Mouse (Mus musculus) limb, embryonic 15.5 days (tissue): Measurements from ENCODE around the gene Jmjd4. TPM values are rescaled to one million over a fixed set of nuclear protein-coding genes. Genes with fewer than 3 reads are reported as not detected.
A peak's percentile ranks its signal among the peaks of the same experiment; 100 is the strongest.

ENCODE experiments used
- ATAC-seq: fragments of 200-750 bp; cut with Nextera tagmentation; 2 replicates; pipeline ENCODE4 v1.8.0; 2017; ENCODE audit warnings: low read depth, moderate TSS enrichment; ENCODE audit not compliant: insufficient number of reproducible peaks, low FRiP score, low TSS enrichment
- H3K27ac ChIP-seq: fragments of 300-500 bp; sonication (generic); 2 replicates; pipeline ENCODE4 v1.5.1; 2015; ENCODE audit warnings: moderate library complexity, mild to moderate bottlenecking, inconsistent platforms
- H3K27me3 ChIP-seq: fragments of 300-500 bp; sonication (generic); 2 replicates; pipeline ENCODE4 v1.6.1; 2015; ENCODE audit warnings: inconsistent platforms
- H3K36me3 ChIP-seq: fragments of 300-500 bp; sonication (generic); 2 replicates; pipeline ENCODE4 v1.6.1; 2015; ENCODE audit warnings: inconsistent platforms
- H3K4me1 ChIP-seq: fragments of 300-500 bp; sonication (generic); 2 replicates; pipeline ENCODE4 v1.6.1; 2015; ENCODE audit warnings: inconsistent platforms
- H3K4me2 ChIP-seq: fragments of 300-500 bp; sonication (generic); 2 replicates; pipeline ENCODE4 v1.6.1; 2015; ENCODE audit warnings: mild to moderate bottlenecking, inconsistent platforms
- H3K4me3 ChIP-seq: fragments of 300-500 bp; sonication (generic); 2 replicates; pipeline ENCODE4 v1.5.1; 2015; ENCODE audit warnings: mild to moderate bottlenecking, inconsistent platforms
- H3K9ac ChIP-seq: fragments of 300-500 bp; sonication (generic); 2 replicates; pipeline ENCODE4 v1.6.1; 2015; ENCODE audit warnings: inconsistent platforms
- H3K9me3 ChIP-seq: fragments of 300-500 bp; sonication (generic); 2 replicates; pipeline ENCODE4 v1.6.1; 2016; ENCODE audit warnings: inconsistent platforms
- whole genome bisulfite sequencing: fragments of 180-500 bp; shearing (Covaris S2); methylation state at CpG from one replicate; pipeline ENCODE4 v1.1.7; 2015; 5-methylcytosine and 5-hydroxymethylcytosine counted together
- polyA plus RNA-seq: library from polyadenylated mRNA; unstranded; fragments of >200 nt; fragmentation: Nextera tagmentation; extraction: Ambion mirVana; gene quantifications from 2 replicates; pipeline ENCODE4 v1.2.1, GENCODE M21; 2015

Jmjd4 gene
- polyA plus RNA-seq, 1 experiment from 2014 or later = 11.2 TPM

DNA sequence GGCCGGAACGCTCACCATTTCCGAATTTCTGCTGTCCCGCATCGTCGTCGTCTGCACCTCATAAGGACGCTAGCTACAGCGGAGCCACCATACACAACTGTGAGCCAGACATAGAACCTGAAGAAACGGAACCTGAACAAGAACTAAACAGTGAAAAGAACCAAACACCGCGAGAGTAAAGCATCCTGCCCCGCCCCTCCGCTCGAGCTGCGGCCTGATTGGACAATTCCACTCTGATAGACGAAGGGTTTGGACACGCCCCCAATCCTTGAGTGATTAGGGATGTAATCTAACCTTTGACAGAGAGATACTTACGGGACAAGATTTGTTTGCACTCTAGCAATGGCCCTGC, 22.5 kb downstream of the Jmjd4 start, which contains the start of gene Zfp867:
Zfp867 (minus strand) TSS at position 149 of the 352 bp plus-strand sequence.
- H3K4me1 ChIP-seq = peaks cover 4% of the 10 kb centered on the region
- no peaks in the 10 kb centered on the region for H3K9me3 ChIP-seq
- ATAC-seq = peak; percentile 83
- no peaks in the 10 kb centered on the region for H3K36me3 ChIP-seq
- under 1% methylated on average over 19 of the region's 19 CpGs for WGBS
- H3K4me2 ChIP-seq = peak within 1 kb of the TSS; percentile 69
- H3K27ac ChIP-seq = peak within 1 kb of the TSS; percentile 84
- H3K9ac ChIP-seq = peak within 1 kb of the TSS; percentile 59
- H3K27me3 ChIP-seq = no peaks in the 10 kb centered on the region
- H3K4me3 ChIP-seq = peak within 1 kb of the TSS; percentile 59

DNA sequence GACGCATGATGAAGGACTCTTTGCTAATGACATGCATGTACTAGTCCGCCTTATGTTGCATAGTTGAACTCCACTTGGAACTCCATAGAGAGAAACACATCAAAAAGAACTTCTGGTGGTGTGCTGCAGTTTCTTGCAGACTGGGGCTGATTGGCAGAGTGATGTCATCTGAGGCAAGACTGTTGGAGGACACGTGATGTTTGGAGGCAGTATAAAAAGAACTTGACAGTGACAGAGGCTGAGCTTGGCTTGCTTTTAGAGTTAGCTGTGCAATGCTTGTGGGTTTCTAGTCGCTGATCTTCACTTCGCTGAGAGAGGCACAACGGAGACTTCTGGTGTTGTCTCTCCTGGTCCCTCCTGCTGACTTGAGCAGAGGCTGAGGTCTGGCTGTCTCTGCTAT, 27.4 kb downstream of the Jmjd4 start:
- 52% methylated on average over 6 of the region's 6 CpGs for WGBS
- H3K4me1 ChIP-seq = no peaks in the 10 kb centered on the region
- no peak overlapping the region for H3K4me2 ChIP-seq
- no peaks in the 10 kb centered on the region for H3K9me3 ChIP-seq
- H3K27ac ChIP-seq = no peak overlapping the region
- H3K9ac ChIP-seq = no peak overlapping the region
- ATAC-seq = no peak
- H3K4me3 ChIP-seq = no peak overlapping the region
- no peaks in the 10 kb centered on the region for H3K27me3 ChIP-seq
- no peaks in the 10 kb centered on the region for H3K36me3 ChIP-seq

DNA sequence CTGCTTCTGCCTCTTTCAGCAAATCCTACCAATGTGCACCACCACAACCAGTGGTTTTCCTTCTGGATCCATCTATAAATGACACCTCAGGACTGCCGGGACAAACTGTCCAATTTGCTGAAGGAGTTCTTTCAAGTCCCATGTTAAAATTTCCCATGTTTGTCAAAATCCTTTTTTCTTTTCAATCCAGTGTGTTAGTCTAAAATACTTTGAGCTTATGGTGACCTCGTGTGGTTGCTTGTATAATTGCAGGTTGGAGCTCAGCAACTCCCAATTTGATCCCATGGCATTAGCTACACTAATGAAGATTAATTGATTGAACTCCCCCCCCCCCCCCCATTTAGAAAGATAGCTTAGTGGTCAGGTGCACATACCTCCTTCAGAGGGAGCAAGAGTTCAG, 33.4 kb downstream of the Jmjd4 start:
- 1% methylated on average over 2 of the region's 2 CpGs for WGBS
- no peak for ATAC-seq

DNA sequence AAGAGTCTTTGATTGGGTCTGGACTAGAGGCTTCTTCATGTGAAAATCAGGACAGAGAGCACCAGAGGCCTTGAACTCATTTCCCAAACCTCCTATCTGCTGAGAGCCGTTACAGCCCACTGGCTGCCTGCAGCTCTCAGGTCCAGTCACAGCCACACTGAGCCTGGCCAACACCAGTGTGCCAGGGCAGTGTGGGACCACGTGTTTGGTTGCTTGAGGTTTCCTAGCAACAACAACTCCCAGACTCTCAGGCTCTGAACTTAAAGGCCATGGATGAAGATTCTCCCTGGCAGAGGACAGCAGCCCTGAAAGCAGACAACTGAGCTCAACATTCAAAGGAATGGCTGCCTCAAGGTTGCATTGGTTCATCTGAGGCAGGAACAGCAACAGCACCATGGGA, 35.8 kb downstream of the Jmjd4 start:
- Histone ChIP-seq H3K9me3 (no peaks in the 10 kb centered on the region), H3K9ac (no peak overlapping the region), H3K36me3 (peaks cover 61% of the 10 kb centered on the region), H3K4me2 (no peak overlapping the region), H3K4me3 (no peak overlapping the region), H3K4me1 (no peaks in the 10 kb centered on the region), H3K27me3 (no peaks in the 10 kb centered on the region), H3K27ac (no peak overlapping the region)
- no peak for ATAC-seq
- 61% methylated on average over 2 of the region's 2 CpGs for WGBS

More for the DNA sequence above, 33.4 kb downstream of the Jmjd4 start:
- Histone ChIP-seq H3K27me3 (no peaks in the 10 kb centered on the region), H3K4me3 (no peak overlapping the region), H3K4me1 (no peaks in the 10 kb centered on the region), H3K9me3 (no peaks in the 10 kb centered on the region), H3K9ac (no peak overlapping the region), H3K27ac (no peak overlapping the region), H3K4me2 (no peak overlapping the region), H3K36me3 (peaks cover 37% of the 10 kb centered on the region)

DNA sequence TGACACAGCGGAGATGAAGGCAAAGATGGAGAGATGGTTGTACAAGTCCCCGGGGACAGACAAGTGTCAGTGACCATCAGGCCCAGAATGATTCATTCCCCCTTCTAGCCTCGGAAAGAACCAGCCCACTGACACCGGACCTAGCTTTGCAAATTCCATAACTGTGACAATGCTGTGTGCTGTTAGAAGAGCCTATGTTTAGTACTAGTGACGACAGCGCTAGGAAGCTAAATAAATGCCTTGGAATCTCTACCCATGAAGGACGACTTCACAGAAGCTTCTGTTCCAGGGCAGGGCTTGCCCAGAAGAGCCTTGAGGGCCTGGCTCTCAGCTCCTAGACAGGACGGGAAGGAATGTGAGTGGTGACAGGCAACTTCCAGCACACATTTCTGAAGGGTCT, 36.4 kb downstream of the Jmjd4 start:
- Histone ChIP-seq H3K27ac (no peak overlapping the region), H3K9ac (no peak overlapping the region), H3K4me1 (no peaks in the 10 kb centered on the region), H3K4me2 (no peak overlapping the region), H3K9me3 (no peaks in the 10 kb centered on the region), H3K36me3 (peaks cover 66% of the 10 kb centered on the region), H3K27me3 (no peaks in the 10 kb centered on the region), H3K4me3 (no peak overlapping the region)
- ATAC-seq = no peak
- 80% methylated on average over 8 of the region's 8 CpGs for WGBS

DNA sequence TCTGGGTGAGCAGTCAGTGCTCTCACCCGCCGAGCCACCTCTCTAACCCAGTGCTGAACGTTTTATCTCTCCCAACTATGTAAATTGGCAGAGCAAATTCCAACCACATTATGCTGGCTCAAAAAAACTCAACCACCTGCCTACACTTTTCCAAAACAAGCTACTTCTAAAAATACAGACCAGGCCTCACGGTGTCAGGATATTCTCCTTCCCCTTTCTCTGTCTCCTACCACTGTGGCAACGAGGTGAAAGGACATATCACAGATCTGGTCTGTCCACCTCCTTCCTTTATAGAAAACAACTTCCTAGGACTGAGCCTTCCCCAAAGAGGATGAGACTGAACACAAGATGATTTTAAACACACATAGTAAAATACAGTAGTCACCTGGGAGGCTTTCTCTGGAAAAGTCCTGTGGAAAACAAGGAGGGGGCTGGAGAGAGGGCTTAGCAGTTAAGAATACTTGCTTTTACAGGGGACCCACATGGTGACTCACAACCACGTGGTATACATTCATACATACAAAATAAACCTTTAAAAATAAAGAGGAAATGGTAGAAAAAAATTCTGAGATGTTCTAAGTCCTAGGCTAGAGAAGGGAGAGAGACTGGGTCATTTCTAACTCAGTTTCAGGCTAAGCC, 46.9 kb downstream of the Jmjd4 start:
- 83% methylated on average over 6 of the region's 6 CpGs for WGBS
- no peaks in the 10 kb centered on the region for H3K9me3 ChIP-seq
- no peak overlapping the region for H3K27ac ChIP-seq
- H3K9ac ChIP-seq = no peak overlapping the region
- no peak for ATAC-seq
- no peak overlapping the region for H3K4me2 ChIP-seq
- H3K4me1 ChIP-seq = no peaks in the 10 kb centered on the region
- H3K36me3 ChIP-seq = peaks cover 99% of the 10 kb centered on the region
- no peaks in the 10 kb centered on the region for H3K27me3 ChIP-seq
- no peak overlapping the region for H3K4me3 ChIP-seq

DNA sequence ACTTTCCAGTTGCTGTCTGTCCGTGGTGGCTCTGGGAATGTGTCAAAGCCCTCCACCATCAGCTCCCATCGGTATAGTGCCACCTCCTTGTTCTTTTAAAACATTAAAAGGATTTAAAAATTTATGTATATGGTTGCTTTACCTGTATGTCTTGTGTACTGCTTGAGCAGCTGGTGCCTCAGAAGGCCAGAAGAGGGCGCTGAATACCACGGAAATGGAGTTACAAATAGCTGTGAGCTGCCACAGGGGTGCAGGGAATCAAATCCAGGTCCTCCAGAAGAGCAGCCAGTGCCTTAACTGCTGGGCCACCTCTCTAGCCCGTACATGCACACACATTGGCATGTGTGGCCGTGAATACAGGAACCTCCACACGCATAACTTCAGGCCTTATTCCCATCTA, 47.9 kb downstream of the Jmjd4 start:
- H3K4me1 ChIP-seq = no peaks in the 10 kb centered on the region
- no peak overlapping the region for H3K4me3 ChIP-seq
- H3K4me2 ChIP-seq = no peak overlapping the region
- ATAC-seq = no peak
- no peaks in the 10 kb centered on the region for H3K27me3 ChIP-seq
- H3K9ac ChIP-seq = no peak overlapping the region
- 91% methylated on average over 7 of the region's 7 CpGs for WGBS
- peaks cover 99% of the 10 kb centered on the region for H3K36me3 ChIP-seq
- no peak overlapping the region for H3K27ac ChIP-seq
- H3K9me3 ChIP-seq = no peaks in the 10 kb centered on the region

DNA sequence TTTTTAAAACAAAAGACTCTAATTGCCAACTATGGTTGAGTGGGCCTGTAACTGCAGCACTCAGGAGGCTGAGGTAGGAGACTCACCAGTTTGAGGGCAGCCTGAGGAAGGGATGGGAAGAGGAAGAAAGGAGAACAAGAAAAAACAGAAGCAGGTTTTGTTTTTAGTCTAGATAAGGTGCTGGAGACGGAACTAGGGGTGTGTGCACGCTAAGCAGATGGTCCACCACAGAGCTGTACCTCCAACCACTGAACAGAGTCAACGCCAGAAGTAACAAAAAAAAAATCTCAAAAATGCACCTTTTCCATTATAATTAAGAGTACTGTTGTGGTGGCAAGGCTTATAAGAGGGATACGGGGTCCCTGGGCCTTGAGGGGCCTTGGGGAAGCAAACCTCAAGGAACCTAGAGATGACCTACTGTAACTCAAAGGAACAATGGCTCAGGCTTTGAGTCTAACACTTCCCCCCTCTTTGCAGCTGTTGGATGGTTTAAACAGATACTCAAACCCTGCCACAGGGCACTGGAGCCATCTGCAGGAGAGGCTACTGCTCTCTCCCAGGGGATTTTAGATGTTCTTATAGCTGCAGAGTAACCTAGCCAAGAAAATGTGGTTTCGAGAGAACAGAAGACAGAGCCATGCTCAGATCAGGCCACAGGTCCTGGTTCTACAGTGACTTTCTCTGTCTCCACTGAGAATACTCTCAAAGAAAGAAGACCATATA, 52.3 kb downstream of the Jmjd4 start:
- H3K27me3 ChIP-seq = no peaks in the 10 kb centered on the region
- 90% methylated on average over 5 of the region's 5 CpGs for WGBS

DNA sequence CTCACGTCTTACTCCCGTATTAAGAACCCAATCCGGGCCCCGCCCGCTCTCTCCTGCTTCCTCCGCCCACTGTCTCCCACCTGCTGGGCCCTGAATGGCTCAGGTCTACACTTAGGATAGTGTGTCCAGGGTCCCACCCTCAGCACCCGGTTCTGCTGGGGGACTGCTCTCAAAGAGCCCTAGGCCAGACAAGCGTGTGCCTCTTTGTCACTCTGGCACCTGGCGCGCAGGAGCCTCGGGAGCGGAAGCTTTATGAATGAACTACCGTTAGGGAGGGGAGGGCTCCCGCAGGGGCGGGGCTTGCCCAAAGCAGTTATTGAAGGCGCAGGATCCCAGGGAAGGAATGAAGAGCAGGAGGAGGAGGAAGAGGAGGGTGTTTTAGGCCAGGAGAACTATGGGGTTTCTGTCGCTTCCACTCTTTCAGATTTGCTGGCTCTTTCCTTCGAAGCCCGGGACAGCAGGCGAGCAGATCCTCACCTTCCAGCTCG, 55.5 kb downstream of the Jmjd4 start:
- Histone ChIP-seq H3K4me2 (peak overlapping the region; percentile 93), H3K27me3 (no peaks in the 10 kb centered on the region), H3K9ac (peak overlapping the region; percentile 95), H3K9me3 (no peaks in the 10 kb centered on the region), H3K4me1 (peaks cover 20% of the 10 kb centered on the region), H3K27ac (peak overlapping the region; percentile 98), H3K36me3 (peaks cover 42% of the 10 kb centered on the region), H3K4me3 (peak overlapping the region; percentile 86)
- ATAC-seq = peak; percentile 5; the same call in 1 of the 2 replicates
- under 1% methylated on average over 21 of the region's 21 CpGs for WGBS

More for the DNA sequence above, 52.3 kb downstream of the Jmjd4 start:
- Histone ChIP-seq H3K9me3 (no peaks in the 10 kb centered on the region), H3K4me1 (peaks cover 11% of the 10 kb centered on the region), H3K4me2 (no peak overlapping the region), H3K36me3 (peaks cover 69% of the 10 kb centered on the region), H3K4me3 (no peak overlapping the region), H3K27ac (no peak overlapping the region), H3K9ac (no peak overlapping the region)
- ATAC-seq = no peak

DNA sequence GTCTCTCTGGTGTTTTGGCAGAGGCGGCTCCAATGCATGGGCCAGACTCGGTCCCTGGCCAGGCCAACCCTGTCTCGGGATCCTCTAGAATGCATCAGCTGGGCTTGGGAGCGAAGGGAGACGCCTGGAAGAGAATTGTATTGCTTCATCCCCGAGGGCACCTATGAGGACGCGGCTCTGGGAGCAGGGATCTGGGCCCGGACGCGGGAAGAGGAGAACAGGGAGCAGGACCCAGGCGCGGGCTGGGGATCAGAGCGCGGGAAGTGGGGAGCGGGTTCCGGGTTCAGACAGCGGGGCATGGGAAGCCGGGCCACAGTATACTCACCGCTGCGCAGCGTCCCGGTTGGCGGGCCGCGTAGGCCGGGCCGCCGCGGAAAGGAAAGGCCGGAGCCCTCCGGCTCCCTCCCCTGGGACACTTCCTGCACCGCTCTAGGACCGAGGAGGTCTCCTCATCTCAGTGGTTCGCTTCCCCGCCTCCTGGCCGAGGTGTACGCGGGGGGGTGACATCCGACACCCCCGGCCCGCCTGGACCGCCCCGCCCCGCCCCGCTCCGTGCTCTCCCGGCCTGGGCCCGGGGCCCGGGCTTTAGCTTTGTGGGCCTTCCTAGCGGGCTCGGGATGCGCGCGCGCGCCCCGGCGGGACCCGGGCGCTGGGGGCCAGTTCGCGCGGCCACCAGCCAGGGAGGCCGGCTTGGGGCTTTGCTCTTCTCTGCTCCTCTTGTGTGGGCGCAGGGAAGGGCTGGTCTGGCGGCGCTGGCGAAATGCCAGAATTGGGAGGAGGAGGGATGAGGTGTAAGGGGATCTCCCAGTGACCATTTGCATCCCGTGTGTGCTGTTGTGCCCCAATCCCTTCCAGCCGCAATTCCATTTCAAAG, 56.2 kb downstream of the Jmjd4 start:
- Histone ChIP-seq H3K36me3 (peaks cover 40% of the 10 kb centered on the region), H3K4me2 (peak overlapping the region; percentile 93), H3K27me3 (no peaks in the 10 kb centered on the region), H3K9ac (peak overlapping the region; percentile 95), H3K4me1 (peaks cover 20% of the 10 kb centered on the region), H3K4me3 (peak overlapping the region; percentile 86), H3K27ac (peak overlapping the region; percentile 98), H3K9me3 (no peaks in the 10 kb centered on the region)
- under 1% methylated on average over 62 of the region's 71 CpGs for WGBS
- peak; percentile 96 for ATAC-seq

DNA sequence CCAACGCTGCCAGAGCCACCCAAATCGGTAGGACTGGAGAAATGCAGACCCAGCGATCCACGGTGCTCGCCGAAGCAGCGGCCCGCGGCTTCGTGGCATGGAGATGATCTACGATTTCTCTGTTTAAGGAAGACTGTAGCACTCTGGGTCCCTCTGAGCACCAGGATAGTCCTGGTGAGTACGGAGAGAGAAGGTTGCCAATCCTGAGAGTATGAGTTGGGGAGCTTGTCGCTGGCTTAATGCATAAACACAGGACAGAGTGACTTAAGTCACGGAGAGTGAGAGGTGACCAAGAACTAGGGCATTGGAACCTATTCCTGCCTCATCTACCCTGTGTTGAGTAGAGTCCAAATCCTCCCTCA, 56.8 kb downstream of the Jmjd4 start:
- peaks cover 40% of the 10 kb centered on the region for H3K36me3 ChIP-seq
- H3K27ac ChIP-seq = peak overlapping the region; percentile 98
- H3K4me2 ChIP-seq = peak overlapping the region; percentile 93
- H3K27me3 ChIP-seq = no peaks in the 10 kb centered on the region
- no peaks in the 10 kb centered on the region for H3K9me3 ChIP-seq
- 1% methylated on average over 14 of the region's 14 CpGs for WGBS
- peak overlapping the region; percentile 95 for H3K9ac ChIP-seq
- peak overlapping the region; percentile 86 for H3K4me3 ChIP-seq
- H3K4me1 ChIP-seq = peaks cover 20% of the 10 kb centered on the region
- ATAC-seq = peak; percentile 5; the same call in 1 of the 2 replicates
